Mouse (Mus musculus) lung, postnatal 0 days (tissue): ENCODE data around the gene Gimap4.
"Not testable (repeated sequence)": the region's sequence is repeated elsewhere in the genome, so short reads cannot be mapped to it uniquely, and the experiment has no call there.

Experiments used
- CTCF ChIP-seq: IDR thresholded peaks from 2 replicates; pipeline ENCODE4 v1.5.1; 2016; ENCODE audit warnings: antibody characterized with exemption, mild to moderate bottlenecking
- EP300 ChIP-seq: IDR thresholded peaks from 2 replicates; pipeline ENCODE4 v1.6.1; 2016; ENCODE audit warnings: antibody characterized with exemption, mild to moderate bottlenecking, control low read depth

GRCm38 (mm10) chr6:48683263-48683821 lies 1.0 kb upstream of the Gimap4 start:
- not testable (repeated sequence) for TF ChIP-seq CTCF, EP300
